Mouse (Mus musculus) monocyte, adult 5-6 weeks (primary cell): ENCODE results near the gene Ripor2. TPM values are rescaled to one million over a fixed set of nuclear protein-coding genes. Genes with fewer than 3 reads are reported as not detected.

Source experiments
- ATAC-seq: fragments of 153-309, 156-312 bp; replicated peaks from 2 replicates; pipeline ENCODE4 v1.8.0; 2017; ENCODE audit warnings: mild to moderate bottlenecking; ENCODE audit not compliant: low TSS enrichment, insufficient number of reproducible peaks, severe bottlenecking, poor library complexity, low FRiP score
- total RNA-seq: library from RNA; stranded (forward); fragments of 200-1000, 200-491, 200-594 nt; gene quantifications from 3 replicates; pipeline ENCODE4 v1.2.3, GENCODE M21; 2017

Gene Ripor2
- total RNA-seq, 1 experiment from 2014 or later: 134 TPM

DNA sequence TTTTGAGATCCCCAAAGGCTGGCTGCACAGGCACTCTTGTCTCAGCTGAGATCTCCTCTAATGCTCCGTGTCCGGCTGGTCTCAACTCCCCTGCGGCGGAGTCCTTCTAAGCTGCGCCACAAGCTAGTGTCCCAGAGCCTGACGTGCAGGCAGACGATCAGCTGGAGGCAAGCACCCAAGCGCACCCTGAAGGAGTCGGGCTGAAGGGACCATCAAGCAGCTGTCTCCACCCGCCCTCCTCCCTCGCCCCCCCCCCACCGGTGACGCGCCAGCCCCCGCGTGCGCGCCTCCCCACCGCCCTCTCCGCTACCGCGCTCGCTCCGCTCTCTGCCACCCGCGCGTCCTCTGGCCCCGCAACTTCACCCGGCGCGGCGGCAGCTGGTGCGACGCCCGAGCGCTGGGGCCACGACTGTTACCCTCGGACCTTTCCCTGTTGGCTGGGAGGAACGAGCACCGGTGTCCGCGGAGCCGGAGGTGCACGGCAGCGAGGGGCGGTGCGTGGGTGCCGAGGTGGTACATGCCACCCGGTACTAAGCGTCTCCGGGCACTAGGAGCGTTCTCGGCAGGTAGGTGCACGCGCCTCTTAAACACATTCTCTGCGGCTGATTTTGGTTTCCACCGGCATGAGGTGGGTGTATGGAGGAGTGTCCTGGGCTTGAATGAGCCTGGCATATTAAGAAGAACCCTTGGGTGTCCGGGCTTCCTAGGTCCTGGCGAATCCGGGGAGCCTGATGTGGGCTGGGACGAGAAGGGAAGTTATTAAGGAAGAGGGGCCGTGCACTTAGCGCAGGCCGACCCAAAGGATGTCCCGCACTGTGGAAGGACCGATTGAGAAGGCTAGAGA, 56.6 kb downstream of the Ripor2 start:
- ATAC-seq: no peak

DNA sequence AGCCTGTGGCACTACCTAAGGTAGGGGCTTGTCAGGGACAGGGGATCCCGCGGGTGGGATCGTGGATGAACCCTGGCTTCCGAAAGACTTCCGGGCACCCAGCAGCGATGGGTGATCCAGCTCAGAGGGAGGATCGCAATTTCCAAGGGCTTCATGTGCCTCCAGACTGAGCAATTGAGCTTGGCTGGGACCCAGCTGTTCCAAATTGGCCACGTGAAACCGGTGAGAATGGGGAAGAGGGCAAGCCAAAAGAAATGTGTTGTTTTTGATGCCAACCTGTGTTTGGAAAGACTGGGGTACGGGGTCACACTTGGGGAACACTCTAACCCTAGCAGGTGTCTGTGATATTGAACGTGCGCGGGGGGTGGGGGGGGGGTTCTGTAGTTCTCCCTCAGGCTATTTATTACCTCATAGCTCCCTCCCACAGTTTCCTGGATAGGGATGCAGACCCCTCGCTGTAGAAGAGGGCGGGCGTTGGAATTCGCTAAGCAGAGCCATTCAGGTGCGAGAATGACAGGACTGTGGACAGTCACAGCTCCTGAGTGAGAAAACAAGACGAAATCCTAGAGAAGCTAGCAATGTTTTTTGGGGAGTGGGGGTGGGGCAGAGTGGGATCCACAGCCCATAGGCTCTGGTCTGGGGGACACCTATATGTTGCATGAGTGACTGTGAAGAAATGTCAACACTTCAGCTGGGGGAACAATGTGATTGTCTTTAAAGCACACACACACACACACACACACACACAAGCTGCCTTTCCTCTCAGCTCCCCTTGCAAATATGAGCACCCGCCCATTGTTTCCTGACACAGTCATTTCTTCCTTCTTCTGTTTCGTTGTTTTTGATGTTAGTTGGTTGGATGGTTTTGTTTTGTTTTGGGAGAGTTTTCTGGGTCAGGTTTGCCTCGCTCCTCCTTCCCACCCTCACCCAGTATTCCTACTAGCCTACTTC, 57.5 kb downstream of the Ripor2 start:
- no peak for ATAC-seq

GRCm38 (mm10) chr13:24640166-24640560, 58.2 kb downstream of the Ripor2 start:
- 0 out of 2 replicates have a peak, but pooled peaks have one; percentile 21 for ATAC-seq

DNA sequence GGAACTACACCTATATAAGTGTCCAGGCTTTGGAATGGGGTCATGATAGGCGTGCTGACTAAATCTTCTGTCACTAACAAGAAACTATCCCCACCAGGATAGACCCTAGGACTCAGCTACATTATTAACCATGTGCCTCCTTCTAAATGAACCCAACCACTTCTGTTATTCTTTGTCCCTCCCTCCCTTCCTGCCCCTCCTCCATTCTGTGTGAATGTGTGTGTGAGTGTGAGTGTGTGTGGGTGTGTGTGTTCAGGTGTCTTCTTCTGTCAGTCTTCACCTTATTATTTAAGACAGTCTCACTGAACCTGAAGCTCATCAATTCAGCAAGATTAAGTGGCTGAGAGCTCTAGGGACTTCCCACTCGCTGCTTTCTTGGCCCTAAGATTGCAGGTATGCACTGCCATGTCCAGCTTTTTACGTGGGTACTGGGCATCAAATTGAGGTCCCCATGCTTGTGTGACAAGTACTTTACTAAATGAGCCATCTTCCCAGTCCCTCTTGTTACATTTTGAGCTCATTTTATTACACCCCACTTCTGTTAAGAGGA, 58.9 kb downstream of the Ripor2 start:
- ATAC-seq: no peak

- ATAC-seq: no peak
These were observed 59.8 kb downstream of the Ripor2 start for GRCm38 (mm10) chr13:24641491-24642430.

- no peak for ATAC-seq
These were observed 63.2 kb downstream of the Ripor2 start for GRCm38 (mm10) chr13:24645146-24645545.

GRCm38 (mm10) chr13:24646324-24646723, 64.3 kb downstream of the Ripor2 start:
- ATAC-seq: no peak

DNA sequence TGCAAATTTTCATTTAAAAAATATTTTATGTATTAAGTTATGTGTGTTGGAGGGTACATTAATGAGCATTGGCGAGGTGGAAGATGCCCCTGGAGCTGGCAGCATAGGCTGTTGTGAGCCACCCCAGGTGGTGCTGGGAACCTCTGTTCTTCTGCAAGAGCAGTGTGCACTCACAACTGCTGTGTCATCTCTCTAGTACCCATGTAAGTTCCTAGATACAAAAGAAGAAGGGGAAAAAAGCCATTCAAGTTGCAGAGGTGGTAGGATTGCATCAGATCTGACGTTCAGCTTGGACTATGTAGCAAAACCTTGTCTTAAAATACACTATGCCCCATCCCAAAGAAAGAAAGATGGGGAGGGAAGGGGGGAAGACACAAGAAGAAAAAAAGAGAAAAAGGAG, 65.5 kb downstream of the Ripor2 start:
- no peak for ATAC-seq

- no peak for ATAC-seq
These were observed 66.0 kb downstream of the Ripor2 start for GRCm38 (mm10) chr13:24648027-24648426.

- ATAC-seq: no peak
These were observed 66.7 kb downstream of the Ripor2 start for GRCm38 (mm10) chr13:24648668-24649067.

- ATAC-seq: no peak
These were observed 67.1 kb downstream of the Ripor2 start for GRCm38 (mm10) chr13:24649099-24649498.

DNA sequence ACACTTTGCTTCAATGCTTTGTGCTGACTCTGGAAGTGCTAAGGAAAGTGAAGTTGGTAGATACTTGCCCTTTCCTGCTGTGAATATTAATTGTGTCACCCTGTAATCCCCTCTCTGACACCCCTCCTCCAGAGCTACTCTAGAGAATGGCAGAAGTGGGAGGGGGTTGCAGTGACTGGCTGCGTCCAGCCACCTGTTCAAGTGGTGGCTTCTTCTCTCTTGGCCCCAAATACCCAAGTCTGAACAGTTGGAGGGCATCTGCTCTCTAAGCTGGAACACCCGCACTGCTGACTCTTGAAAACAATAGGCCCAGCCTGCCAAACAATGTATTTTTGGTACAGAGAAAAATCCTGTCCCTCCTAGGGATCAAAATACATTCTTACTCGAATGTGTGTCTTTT, 69.0 kb downstream of the Ripor2 start:
- no peak for ATAC-seq

GRCm38 (mm10) chr13:24654919-24655635, 73.1 kb downstream of the Ripor2 start:
- ATAC-seq: 0 out of 2 replicates have a peak, but pooled peaks have one; percentile 35

DNA sequence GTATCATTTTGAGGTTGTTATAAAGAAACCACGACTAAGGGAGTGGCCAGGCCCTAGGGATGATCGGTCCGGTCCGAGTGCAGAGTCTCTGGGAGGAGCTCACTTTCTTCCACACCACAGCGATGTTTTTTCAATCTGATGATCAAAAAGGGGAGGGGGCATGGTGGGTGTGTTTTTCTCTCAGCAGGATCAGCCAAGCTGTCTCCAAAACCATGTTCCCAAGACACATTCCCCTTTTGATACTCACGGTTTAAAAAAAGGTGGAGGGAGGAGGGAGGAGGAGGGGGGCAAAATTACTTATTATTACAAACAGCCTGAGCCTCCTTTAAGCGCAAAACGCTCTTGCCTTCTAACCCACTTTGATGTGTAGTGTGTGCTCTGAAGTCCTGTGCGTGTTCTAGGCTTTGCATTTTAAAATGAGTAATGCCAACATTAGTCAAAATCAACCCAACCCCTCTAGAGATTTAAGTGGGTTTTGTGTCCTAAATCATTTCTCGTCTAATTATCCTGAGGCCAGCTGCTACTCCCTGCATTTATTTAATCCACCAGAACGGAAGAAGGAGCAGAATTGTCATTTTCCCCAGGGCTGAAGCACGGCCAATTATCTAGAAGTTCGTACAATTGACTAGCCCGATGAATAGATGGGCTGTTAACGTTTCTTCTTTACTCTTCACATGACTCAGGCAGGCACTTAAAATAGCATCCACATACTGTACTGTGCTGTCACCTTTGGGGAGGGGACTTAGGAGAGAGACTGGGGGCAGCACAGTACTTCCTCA, 74.9 kb downstream of the Ripor2 start:
- ATAC-seq: no peak

GRCm38 (mm10) chr13:24666763-24667162, 84.8 kb downstream of the Ripor2 start:
- no peak for ATAC-seq

DNA sequence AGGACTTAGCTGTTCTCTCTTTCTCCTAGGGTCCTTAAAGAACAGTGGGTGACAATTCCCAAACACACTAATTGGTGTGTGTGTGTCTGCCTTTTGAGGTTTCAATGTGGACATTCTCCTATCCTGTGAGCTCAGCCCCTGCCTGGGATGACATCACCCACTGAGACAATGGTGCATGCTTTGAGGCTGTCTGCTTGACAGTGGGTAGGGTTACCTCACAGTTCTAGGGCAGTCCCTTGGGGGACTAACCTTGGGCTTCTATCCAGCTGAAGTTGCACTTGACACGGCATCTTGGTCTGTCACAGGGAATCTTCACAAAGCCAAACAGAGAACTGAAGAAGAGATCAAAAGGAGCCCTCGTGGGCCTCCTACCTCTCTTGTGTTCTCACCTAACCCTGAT, 86.6 kb downstream of the Ripor2 start:
- no peak for ATAC-seq

DNA sequence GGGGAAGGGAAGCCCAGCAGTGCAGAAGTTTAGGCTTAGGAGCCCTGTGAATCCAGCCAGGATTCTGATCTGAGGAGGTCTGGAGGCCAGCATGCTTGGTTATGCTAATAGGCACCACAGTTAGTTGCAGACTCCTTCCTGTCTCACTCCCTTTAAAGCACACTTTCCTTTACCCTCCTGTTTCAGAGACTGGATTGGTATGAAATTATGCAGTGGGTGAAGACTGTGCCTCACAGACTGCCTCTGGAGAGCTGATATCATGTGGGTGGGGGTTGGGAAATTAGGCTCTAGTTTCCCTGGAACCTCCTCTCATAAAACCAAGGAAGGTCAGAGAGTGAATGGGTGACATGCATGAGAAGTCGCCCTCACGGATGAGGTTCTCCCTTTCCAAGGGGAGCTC, 88.7 kb downstream of the Ripor2 start:
- no peak for ATAC-seq
